Mouse (Mus musculus) cerebral cortex, adult 2 months (tissue): ENCODE measurements around the gene Glb1l.

ENCODE experiments used
- WGBS: fragments of 180-500 bp; shearing (Covaris S2); methylation state at CpG from one replicate; pipeline ENCODE4 v1.1.7; 2018; 5-methylcytosine and 5-hydroxymethylcytosine counted together

The Glb1l gene

DNA sequence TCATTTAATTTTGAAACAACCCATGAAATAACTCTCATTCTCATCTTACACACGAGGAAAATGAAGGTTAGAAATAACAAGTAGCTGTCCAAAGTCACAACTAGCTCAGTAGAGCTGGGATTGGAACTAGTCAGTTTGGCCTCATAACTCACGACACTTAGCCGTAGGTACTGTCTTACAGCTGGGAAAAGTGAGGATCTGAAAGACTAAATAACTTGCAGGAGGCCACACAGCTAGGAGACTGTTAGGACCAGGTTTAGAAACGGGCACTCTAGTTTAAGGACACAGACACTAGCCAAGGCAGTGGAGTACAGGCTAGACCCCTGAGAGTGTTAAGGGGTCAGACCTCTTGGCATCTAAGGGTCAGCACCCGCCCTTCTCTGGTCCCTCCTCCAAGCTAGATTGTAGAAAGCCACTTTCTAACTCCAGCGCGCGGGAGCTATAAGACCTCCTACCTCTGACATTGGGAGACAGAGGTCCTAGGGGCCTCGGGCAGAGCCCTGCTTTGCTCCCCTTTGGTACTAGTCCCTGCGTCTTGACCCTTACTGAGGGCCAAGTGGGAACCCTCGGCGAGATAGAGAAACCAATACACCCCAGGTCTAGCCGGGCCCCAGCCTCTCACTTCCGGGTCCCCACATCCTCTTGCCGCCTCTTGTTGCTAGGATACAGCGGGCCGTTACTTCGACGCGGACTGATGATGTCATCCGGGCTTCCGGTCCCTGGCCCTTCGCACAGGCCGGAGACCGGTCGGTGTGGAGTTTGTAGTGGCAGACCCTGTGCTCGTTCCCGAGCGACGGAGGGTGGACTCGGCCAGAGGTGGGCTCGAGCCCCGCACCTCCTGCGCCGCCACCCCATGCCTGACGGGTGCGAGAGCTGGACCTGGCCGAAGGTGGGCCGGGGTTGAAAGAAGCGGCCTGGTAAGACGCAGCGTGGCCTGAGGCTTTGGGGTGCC lies at the start of gene Glb1l, which contains the start of gene Stk16:
TSS of gene Glb1l (minus strand) at position 678 of the 952 bp plus-strand sequence.
TSS of gene Stk16 (plus strand) at position 703 of the 952 bp plus-strand sequence.
- WGBS: 5% methylated on average over 42 of the region's 42 CpGs

DNA sequence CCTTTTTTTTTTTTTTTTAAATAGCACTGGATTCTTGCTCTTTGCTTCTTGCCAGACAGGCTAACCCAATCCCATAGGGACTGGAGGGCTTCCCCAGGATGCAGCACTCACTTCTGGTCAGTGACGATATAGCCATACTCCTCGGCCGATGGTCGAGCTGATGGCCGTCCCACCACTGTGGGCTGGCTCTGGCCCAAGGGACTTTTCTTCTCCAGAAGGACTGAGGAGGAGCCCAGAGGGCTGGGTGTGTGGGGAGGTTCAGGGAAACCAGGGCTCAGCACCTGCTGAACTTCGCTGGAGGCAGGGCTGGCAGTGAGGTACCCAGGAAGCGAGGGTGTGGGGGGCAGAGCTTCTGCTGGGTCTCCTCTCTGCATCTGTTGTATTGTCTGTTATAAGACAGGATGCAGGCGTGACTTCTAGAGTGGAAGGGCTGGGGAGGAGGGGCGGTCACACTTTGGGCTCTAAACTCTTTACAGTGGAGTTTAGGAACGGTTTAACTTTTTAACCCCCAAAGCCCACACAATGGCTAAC lies 45.0 kb upstream of the Glb1l start:
- 54% methylated on average over 10 of the region's 10 CpGs for WGBS

DNA sequence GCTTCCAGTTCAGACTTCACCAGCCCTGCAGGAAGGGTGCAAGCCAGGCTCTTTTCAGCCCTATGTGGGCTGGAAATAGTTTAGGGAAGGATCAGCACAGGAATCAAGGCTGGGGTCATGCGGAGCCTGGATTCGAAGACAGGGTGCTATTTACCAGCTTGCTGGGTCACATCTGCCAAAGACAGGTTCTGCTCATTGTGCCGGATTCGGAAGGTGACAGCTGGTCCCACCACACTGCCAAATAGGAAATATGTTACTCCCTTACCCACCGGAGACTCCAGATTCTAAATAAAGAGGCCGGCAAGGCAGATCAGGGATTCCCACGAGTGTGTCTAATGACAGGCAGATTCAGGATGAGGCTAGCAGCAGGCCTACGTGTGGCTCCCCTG lies 44.0 kb upstream of the Glb1l start:
- WGBS: 30% methylated on average over 8 of the region's 8 CpGs

DNA sequence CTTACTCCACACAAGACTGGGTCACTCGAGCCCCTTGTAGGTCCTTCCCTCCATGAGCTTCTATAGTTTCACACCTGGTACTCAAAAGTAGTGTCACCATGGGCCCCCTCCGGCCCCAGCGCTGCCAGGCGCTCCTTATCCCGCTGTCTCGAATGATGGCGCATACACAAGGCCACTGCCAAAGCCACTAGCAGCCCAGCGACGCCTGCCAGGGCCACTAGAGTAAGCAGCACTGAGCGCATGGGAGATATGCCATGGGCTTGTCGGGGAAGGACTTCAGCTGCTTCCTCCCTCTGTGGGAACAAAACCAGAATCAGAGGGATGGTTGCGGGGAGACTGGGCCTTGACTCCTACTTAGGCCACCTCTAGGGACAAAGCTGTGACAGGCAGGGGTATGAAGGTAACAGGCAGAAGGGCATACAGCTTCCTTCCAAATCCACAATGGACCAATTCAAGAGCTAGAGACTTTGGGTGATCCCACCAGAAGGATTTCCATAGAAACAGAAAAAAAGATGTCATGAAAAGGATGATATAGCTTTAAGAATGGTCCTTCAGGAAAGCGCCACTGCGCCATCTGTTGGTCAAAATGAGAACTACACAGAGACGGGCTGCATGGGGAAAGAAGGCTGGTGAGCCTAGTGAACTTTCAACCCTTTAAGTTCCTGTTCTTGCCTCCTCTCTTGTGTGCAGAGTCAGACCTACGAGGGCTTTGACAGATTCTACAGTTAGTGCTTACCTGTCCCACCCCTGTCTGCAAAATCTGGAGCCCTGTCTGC lies 43.4 kb upstream of the Glb1l start:
- 52% methylated on average over 16 of the region's 16 CpGs for WGBS

DNA sequence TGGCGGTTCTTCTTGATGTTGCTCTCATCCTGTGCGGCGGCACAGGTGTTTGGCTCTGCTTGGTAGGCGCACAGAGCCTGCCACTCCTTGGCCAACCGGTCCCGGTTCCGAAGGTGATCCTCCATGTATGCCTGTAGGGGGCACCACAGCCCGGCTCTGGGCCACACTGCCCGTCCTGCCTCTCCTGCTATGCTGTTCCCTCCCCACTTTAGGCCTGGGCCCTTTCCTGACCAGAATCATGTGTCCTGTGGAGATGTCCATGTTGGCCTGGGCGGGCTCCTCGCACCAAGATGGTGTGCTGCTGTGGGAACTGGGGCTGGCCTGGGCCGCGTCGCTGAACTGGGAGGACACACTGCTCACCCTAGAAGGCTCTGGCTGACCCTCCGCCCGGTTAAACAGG lies 42.4 kb upstream of the Glb1l start:
- WGBS: 70% methylated on average over 16 of the region's 16 CpGs

DNA sequence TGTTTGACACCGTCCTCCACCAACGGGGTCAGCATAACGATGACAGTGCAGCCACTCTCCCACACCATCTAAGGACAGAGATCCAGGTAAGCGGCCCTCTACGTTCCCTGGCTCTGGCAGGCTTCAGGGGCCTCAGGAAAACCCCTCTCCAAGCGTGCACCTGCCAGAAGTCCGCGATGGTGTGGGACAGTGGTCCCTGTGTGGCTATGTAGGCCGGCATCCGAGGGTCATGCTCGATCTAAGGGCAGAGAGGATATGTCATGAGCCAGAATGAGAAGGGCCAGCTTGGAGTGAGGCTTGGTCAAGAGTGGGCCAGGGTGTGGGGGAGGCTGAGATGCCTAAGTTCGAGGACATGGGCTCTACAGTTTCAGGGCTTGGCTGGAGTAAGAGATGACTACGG lies 41.7 kb upstream of the Glb1l start:
- 75% methylated on average over 13 of the region's 13 CpGs for WGBS

DNA sequence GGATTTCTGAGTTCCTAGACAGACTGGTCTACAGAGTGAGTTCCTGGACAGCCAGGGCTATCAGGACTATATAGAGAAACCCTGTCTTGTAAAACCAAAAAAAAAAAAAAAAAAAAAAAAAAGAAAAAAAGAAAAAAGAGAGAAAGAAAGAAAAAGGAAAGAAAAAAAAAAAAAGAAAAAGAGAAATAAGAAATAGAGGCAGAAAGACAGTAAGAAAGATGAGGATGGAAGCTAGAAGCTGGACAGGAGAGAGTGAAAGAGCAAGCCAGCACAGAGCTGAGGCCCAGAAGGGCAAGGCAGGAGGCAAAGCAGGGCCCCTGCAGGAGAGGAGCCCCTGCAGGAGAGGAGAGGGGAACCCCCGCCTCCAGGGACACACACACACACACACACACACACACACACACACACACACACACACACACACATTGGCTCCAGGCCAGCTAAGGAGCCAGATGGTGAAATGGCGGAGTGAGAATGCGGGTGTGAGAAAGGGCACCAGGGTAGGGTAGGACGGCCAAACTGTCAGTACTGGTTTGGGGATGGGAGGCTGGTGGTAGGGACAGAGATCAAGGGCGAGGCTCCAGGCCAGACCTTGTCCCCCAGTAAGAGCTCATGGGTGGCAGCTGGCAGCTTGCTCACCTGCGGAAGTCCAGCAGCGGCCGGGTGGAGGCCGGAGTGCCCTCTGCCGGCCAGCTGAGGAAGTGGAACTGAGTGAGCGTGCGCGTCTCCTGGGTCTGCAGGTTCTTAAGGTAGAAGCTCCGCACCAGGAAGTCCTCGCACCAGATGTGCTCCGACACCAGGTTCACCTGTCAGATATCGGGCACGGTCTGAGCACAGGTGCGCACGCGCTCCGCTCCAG lies 40.7 kb upstream of the Glb1l start:
- WGBS: 10% methylated on average over 21 of the region's 22 CpGs

DNA sequence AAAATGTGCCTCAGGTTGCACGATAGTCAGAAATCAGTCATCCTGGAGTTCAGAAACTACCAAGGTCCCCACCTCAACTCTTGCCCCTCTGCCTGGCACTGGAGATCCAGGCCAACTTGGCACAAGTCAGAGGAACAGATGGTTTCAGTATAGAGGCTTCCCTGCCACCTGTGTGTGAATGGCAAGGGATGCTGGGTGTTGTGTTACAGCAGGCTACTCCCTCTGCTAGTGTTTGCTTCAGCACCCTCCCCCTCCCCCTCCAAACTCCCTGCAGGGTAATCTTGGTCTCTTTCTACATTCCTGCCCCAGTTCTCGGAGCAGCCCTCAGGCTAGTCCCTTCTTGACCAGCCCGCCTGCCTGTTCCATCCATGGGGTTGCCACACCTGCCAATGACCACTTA lies 39.9 kb upstream of the Glb1l start:
- WGBS: 68% methylated on average over 3 of the region's 3 CpGs

DNA sequence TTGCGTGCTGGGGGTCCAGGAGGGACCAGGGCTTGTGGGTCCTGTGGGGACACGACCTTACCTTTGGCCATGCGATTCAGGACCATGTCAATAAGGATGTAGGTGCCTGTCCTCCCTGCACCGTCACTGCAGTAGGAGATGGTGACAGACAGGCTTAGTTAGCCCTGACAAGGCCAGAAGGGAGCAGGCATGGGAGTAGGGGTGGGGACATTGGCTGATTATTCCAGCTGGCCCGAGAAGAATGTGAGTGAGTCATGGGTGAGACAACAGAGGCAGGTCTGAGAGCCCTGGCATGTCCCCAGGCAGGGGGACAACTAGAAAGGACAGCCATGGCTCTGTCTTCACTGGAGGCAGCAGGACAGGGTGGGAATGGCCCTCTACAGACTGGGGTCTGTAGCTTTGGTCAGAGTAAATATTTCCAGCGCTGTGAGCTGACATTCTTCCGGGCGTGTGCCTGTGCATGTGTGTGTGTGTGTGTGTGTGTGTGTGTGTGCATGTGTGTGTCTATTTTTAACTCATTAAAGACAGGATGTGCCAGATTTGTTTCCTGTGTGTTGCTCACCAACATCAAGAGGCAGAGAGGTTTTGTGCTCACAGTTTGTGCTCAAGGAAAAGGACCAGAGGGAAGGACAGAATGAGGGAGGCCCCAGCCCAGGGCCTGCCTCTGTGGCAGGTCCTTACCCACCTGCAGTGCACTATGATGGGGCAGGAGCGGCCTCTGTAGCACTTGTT lies 37.6 kb upstream of the Glb1l start:
- WGBS: 39% methylated on average over 9 of the region's 9 CpGs

DNA sequence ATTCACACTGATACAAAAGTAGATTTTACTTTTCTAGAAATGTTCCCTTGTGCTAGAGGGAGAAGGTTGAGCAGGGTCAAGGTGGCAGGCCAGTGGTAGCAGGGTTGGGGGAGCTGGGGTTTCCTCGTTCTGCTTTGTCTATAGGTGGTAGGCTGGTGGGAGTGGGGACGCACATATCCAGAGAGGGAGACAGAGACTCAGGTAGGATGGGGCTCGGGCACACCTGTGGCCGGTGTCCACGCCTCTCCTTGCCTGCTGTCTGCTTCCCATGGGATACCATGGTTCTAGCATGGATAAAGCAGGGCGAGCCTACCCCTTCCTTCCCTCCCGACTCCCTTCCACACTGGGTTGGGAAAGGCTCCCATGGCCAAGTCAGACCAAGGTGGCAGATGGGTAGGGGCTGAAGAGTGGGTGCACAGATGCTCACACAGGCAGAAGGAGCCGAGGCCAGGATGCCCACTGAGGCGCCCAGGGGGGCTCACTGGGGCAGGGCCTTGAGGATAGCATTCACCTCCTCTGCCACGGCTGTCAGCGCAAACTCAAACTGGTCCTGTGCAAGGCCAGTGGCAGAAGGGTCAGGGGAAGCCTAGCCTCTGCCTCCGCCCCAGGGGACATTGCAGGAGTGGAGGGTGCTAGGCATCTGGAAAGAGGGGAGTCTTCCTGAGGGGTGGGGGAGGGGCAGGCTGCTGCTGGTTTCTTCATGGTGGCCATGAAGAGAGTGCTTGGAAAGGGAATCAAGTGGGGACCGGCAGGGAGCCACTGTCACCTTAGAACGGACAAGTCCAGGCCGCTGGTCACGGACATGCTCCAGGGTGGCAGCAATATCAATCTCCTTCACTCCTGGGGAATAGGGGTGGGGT lies 36.7 kb upstream of the Glb1l start:
- 70% methylated on average over 16 of the region's 16 CpGs for WGBS

DNA sequence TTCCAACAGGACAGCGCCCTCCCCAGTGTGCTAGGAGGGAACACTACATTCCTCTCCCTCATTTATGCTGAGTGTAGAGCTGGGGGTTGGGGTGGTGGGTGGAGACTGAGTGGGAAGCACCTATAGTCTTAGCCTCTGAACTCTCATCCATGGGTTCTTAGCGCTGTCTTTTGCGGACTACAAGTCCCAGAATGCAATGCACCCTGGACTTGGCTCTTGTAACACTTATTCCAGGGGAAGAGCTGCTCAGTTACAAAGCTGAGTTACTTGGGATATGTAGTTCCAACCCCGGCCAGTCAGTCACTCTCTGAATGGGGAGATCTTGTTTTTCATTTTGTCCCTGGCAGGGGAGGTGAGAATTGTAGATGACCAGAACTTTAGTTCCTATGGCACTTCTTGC lies 34.2 kb upstream of the Glb1l start:
- WGBS: 20% methylated on average over 4 of the region's 4 CpGs

DNA sequence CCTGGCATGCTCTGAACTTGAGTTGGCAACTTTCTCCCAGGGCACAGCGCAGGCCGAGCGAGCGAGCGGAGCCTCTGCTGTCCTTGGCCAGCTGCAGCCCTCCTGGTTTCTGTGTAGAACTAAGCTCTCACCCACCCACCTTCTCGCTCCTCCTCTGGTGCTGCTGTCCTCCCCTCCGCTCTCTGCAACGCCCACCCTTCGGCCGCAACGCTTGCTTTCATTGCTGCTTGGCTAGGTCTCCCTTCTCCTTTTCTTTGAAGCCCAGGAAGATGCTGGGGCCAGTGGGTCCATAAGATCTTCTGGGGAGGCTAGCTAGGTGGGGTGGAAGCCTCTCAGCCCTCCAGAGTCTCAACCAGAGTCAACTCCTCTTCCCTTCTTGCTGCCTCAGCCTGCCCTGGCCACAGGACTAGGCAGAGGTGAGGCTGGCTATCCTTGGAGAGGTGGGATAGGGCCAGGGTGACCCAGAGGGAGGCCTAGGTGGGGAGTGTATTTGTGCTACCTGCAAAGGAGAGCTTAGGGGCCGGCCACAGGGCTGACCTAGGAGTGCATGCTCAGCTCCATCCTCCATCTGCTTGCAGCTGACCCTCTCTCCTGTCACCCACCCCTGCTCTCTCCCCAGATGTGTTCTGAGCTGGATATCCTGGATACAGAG lies 33.7 kb upstream of the Glb1l start:
- 58% methylated on average over 12 of the region's 12 CpGs for WGBS

DNA sequence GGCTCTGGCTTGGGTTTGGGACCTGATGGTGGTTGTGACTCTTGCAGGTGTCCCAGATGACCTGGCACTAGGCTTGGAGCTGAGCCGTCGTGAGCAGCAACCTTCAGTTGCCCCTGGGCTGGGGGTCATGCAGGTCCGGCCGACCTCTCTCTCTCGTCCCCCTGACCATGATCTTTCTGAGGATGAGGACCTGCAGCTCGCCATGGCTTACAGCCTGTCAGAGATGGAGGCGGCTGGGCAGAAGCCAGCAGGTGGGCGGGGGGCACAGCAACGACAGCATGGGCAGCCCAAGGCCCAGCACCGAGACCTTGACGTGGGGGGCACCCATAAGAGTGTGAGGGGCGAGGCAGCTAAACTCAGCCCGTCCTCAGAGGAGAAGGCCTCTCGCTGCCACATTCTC lies 32.8 kb upstream of the Glb1l start:
- WGBS: 85% methylated on average over 14 of the region's 14 CpGs

DNA sequence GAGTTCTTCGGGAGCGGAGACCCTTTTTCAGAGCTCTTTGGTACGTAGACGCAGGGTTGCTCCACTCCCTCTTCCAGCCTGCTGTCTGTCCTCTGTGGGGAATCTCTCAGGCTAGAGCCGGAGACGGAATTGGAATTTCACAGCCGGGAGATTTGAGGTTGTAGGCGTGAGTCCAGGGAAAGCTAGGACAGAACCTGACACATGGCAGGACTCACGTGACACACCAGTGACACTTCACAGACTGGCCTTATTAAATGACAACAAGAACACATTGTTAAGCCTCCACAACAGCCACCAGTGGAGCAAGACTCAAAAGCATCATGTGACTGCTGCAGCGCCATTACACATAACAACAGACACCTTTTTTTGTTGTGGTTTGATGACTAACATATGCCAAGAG lies 29.0 kb upstream of the Glb1l start:
- 52% methylated on average over 10 of the region's 10 CpGs for WGBS

DNA sequence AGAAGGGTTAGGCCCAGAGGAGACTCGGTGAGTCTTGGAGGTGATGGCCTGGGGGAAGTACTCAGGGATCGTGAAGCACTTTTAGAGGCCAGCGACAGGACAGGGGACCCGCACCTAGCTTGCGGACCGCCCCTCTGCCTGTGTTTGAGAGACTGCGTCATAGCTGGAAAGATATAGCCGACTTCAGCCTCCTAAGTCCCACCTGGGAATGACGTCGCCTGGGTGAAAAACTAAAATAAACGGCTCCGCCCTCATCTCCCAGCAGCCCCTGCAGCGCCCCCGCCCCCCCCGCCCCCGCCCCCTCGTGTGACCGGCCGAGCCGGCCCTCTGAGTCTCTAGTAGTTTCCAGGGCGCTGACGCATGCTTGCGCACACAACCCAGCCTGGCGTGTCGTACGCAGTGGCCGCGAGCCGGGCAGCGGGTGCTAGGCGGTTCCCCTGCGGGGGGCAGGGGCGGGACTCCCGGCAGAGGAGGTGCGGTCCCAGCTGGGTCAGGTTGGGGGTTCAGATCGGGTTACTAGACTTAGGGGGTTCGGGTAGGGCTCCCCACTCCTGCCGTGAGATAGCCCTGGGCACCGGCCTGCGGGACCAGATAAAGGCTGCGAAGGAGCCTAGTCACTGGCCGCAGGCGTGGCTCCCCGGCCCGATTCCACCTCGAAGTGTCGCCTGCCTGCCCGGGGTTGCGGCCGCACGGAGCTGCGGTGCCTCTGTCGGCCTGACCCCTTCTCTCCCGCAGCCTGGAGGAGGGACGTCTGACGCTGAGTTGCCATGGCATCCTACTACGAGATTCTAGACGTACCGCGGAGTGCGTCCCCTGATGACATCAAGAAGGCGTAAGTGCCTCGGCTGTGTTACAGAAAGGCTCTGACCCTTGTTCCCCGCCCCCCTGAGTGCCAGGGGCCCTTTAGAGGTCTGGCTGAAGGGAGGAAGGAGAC lies 25.8 kb upstream of the Glb1l start, which contains the start of gene Dnajb2:
TSS of gene Dnajb2 (plus strand) at position 290 of the 934 bp plus-strand sequence.
- under 1% methylated on average over 64 of the region's 64 CpGs for WGBS

DNA sequence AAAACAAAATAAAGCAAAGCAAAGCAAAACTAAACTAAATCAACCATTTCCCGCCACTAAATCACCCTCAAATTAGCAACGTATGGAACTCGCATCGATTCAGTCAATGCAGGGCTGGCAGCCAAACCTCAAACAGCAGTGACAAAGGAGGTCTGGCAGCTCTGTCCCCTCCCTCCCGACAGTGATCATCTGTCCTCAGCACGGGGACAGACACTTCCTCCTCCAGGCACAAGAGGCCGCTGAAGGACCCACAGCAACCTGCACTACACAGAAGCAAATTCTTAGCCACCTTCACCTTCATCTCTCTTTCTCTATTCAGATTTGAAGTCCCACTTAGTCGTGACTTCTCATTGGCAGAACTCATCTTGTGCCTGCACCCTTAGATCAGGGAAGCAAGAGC lies 24.0 kb upstream of the Glb1l start:
- WGBS: 1% methylated on average over 8 of the region's 8 CpGs

DNA sequence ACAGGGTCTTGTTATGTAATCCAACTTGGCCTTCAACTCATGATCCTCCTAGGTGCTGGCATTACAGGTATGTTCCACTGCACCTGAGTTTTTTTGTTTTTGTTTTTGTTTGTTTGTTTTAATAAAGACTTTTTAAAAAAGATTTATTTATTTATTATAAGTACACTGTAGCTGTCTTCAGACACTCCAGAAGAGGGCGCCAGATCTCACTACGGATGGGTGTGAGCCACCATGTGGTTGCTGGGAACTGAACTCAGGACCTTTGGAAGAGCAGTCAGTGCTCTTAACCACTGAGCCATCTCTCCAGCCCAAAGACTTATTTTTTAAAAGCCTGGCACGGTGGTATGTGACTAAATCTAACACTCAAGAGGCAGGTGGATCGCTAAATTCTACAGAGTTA lies 21.9 kb upstream of the Glb1l start:
- 70% methylated on average over 4 of the region's 4 CpGs for WGBS

DNA sequence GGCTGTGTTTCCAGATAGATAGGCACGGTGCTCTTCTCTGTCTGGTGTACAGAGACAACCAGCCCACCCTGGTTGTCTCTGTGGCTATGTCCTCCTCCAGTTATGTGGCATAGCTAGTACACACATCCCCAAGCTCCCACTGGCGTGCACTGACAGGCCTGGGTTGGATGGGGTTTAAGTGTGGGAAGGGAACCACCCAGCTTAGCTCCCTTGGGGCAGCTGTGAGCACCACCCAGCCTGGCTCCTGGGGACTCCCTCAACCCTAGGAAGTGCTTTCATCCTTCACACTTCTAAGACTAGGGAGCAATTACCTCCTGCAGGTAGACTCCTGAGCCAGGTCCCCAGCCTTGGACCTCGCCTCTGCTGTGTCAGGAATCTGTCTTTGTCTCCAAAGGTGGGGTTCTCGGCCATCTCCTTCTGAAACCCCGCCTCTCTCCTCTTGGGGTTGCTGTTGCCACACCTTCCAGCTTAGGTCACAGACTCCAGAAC lies 21.1 kb upstream of the Glb1l start, which contains the start of gene A630095N17Rik:
TSS of gene A630095N17Rik (minus strand) at position 439 of the 489 bp plus-strand sequence.
- WGBS: 74% methylated on average over 5 of the region's 5 CpGs
